Mouse (Mus musculus): ENCODE data around the gene Bag2. TPM values are rescaled to one million over a fixed set of nuclear protein-coding genes. Genes with fewer than 3 reads are reported as not detected.

The Bag2 gene
- polyA plus RNA-seq, 1 experiment from 2014 or later, result 63.2 TPM

DNA sequence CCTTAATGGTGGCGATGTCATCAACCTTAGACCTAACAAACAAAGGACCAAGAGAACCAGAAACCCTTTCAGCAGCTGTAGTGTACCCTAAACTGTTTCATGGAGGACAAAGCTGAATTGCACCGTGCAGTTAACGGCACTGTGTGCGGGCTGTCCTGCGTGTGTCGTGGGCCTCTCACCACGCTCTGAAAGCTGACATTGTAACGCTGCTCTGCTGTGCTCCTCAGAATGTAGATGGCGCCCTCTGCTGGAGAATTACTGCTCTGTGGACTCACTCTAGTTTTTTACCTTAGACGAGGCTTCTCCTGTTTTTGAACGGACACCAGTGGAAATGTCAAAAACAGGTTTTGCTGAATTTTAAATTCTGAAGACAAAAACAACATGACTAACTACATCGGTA lies 18.3 kb downstream of the Bag2 start:
- peak; percentile 66; the same call in 1 of the 2 replicates for ATAC-seq (ENCODE audit: insufficient number of reproducible peaks, insufficient read depth, low FRiP score, low read depth)
- Histone ChIP-seq H3K4me1 (ENCODE audit: control insufficient read depth, insufficient read depth, low read length) (no peaks in the 10 kb centered on the region), H3K4me3 (ENCODE audit: low read depth, low read length) (no peak overlapping the region), H3K9me3 (ENCODE audit: control insufficient read depth, low read depth, low read length) (no peaks in the 10 kb centered on the region), H3K9ac (replicated peaks; ENCODE audit: low read depth, low read length) (no peak overlapping the region), H3K36me3 (ENCODE audit: control insufficient read depth, insufficient read depth, low read length) (peaks cover 25% of the 10 kb centered on the region), H3K4me2 (replicated peaks; ENCODE audit: low read depth, low read length) (no peak overlapping the region), H3K27me3 (ENCODE audit: control insufficient read depth, insufficient read depth, low read length) (no peaks in the 10 kb centered on the region), H3K27ac (ENCODE audit: low read length) (no peak overlapping the region)
- 31% methylated on average over 12 of the region's 12 CpGs for WGBS

DNA sequence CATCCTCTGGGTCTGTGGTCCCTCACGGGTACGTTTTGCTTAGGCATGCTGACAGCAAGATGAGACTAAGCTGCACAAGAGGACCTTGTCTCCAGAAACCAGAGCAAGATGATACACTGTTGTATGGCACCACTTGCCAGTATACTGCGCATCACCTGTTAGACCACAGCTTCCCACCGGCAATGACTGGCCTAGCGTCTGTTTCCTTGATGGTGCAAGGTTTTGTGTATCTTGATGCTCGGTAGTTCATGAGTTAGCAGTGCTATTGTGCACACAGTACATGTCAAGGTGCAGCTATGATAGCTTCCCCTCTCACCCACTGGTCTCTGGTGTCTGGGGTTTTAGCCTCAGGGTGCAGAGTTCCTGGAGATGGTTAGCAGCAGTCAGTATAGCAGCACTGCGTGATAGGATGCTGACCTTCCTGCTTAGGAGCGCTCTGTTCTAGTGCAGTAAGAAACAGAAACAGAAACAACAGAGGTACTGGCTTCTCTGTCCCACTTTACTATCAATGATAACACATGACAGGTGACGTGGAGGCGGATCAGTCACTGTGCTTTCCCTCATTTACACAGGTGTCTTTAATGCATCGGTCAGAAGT lies 18.8 kb downstream of the Bag2 start:
- no peaks in the 10 kb centered on the region for H3K27me3 ChIP-seq (ENCODE audit: control insufficient read depth, insufficient read depth, low read length)
- H3K9me3 ChIP-seq (ENCODE audit: control insufficient read depth, low read depth, low read length), result no peaks in the 10 kb centered on the region
- no peak for ATAC-seq (ENCODE audit: insufficient number of reproducible peaks, insufficient read depth, low FRiP score, low read depth)
- H3K27ac ChIP-seq (ENCODE audit: low read length), result no peak overlapping the region
- no peak overlapping the region for H3K9ac ChIP-seq (replicated peaks; ENCODE audit: low read depth, low read length)
- no peak overlapping the region for H3K4me2 ChIP-seq (replicated peaks; ENCODE audit: low read depth, low read length)
- WGBS, result 88% methylated on average over 11 of the region's 11 CpGs
- no peaks in the 10 kb centered on the region for H3K4me1 ChIP-seq (ENCODE audit: control insufficient read depth, insufficient read depth, low read length)
- peaks cover 25% of the 10 kb centered on the region for H3K36me3 ChIP-seq (ENCODE audit: control insufficient read depth, insufficient read depth, low read length)
- no peak overlapping the region for H3K4me3 ChIP-seq (ENCODE audit: low read depth, low read length)

DNA sequence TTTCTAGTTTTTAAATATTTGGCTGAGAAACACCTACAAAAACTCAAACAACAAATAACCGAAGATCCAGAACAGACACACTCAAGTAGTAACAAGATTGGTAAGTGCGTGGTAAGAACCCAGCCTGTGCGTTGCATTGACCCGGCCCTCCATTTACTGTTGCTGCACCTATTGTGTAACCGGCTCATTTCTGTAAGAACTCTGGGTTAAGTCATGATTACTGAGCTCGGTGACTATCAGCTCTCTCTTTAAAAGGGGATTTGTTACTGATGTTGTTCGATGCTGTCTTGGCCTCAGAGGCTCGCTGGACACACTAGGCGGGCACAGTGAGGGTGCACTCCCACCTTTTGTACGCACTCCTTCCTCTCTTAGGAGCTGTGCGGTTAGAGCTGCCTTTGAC lies 19.3 kb downstream of the Bag2 start:
- 93% methylated on average over 11 of the region's 11 CpGs for WGBS

DNA sequence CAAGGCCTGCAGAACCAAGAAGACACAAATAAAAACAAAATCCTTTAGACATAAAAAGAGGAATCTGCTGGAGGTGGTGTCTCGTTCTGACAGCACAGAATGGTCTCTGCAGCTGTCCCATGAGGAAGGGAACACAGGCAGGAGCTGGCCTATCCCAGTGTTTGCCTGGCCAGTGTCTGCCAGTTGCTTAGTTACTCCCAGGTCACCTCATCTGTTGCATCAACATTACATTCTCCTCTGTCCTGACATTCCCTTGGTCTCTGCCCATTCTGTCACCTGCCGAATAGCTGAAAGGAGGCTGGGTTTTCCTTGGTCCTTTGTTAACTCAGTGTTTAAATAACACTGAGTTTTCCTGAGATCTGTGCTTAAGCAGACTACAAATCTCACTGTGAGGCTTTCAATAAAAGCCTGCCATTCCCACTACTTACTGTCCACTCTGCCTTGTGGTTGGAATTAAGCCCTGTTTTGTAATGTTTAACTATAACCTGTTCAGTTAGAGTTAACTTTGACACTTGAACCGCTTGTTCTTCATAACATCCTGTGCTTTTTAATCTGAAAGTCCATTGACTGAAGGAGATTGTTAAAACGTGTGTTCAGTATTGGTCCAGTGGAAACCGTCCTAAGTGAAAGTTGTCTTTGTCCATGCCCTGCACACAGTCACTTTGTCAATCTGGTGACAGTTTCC lies 23.5 kb downstream of the Bag2 start:
- ATAC-seq (ENCODE audit: insufficient number of reproducible peaks, insufficient read depth, low FRiP score, low read depth), result no peak

More for the DNA sequence above, 19.3 kb downstream of the Bag2 start:
- Histone ChIP-seq H3K27me3 (ENCODE audit: control insufficient read depth, insufficient read depth, low read length) (no peaks in the 10 kb centered on the region), H3K36me3 (ENCODE audit: control insufficient read depth, insufficient read depth, low read length) (peaks cover 25% of the 10 kb centered on the region), H3K27ac (ENCODE audit: low read length) (no peak overlapping the region), H3K4me1 (ENCODE audit: control insufficient read depth, insufficient read depth, low read length) (no peaks in the 10 kb centered on the region), H3K9me3 (ENCODE audit: control insufficient read depth, low read depth, low read length) (no peaks in the 10 kb centered on the region), H3K4me3 (ENCODE audit: low read depth, low read length) (no peak overlapping the region), H3K9ac (replicated peaks; ENCODE audit: low read depth, low read length) (no peak overlapping the region), H3K4me2 (replicated peaks; ENCODE audit: low read depth, low read length) (no peak overlapping the region)
- ATAC-seq (ENCODE audit: insufficient number of reproducible peaks, insufficient read depth, low FRiP score, low read depth), result no peak

DNA sequence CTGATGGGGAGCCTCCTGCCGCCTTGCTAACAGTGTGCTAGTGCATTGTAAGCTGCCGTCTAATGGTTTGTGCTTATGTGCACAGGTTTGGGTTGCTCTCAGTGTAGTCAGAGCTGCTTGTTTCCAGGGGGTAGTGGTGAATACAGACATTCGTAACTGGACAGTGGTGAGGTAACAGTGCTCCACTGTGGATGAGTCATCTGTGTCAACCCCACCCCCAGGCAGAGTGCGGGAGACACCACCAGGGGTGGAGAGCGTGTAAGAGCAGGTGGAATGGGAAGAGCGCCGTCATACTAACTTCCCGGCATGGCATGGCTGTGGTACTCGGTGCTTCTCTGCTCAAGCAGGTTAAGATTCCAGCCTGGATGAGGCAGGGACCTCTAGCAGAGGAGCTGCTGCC lies 24.6 kb downstream of the Bag2 start:
- ATAC-seq (ENCODE audit: insufficient number of reproducible peaks, insufficient read depth, low FRiP score, low read depth), result no peak
- H3K4me1 ChIP-seq (ENCODE audit: control insufficient read depth, insufficient read depth, low read length), result no peaks in the 10 kb centered on the region
- peaks cover 38% of the 10 kb centered on the region for H3K36me3 ChIP-seq (ENCODE audit: control insufficient read depth, insufficient read depth, low read length)
- H3K27me3 ChIP-seq (ENCODE audit: control insufficient read depth, insufficient read depth, low read length), result no peaks in the 10 kb centered on the region
- H3K9me3 ChIP-seq (ENCODE audit: control insufficient read depth, low read depth, low read length), result no peaks in the 10 kb centered on the region
- H3K4me2 ChIP-seq (replicated peaks; ENCODE audit: low read depth, low read length), result no peak overlapping the region
- WGBS, result 87% methylated on average over 9 of the region's 9 CpGs
- no peak overlapping the region for H3K27ac ChIP-seq (ENCODE audit: low read length)
- H3K4me3 ChIP-seq (ENCODE audit: low read depth, low read length), result no peak overlapping the region
- no peak overlapping the region for H3K9ac ChIP-seq (replicated peaks; ENCODE audit: low read depth, low read length)

More for the DNA sequence above, 23.5 kb downstream of the Bag2 start:
- H3K36me3 ChIP-seq (ENCODE audit: control insufficient read depth, insufficient read depth, low read length), result peaks cover 40% of the 10 kb centered on the region; the same call in 1 of the 2 replicates
- no peak overlapping the region for H3K4me3 ChIP-seq (ENCODE audit: low read depth, low read length)
- H3K4me2 ChIP-seq (replicated peaks; ENCODE audit: low read depth, low read length), result no peak overlapping the region
- no peaks in the 10 kb centered on the region for H3K27me3 ChIP-seq (ENCODE audit: control insufficient read depth, insufficient read depth, low read length)
- WGBS, result 59% methylated on average over 5 of the region's 5 CpGs
- no peak overlapping the region for H3K27ac ChIP-seq (ENCODE audit: low read length)
- H3K9me3 ChIP-seq (ENCODE audit: control insufficient read depth, low read depth, low read length), result no peaks in the 10 kb centered on the region
- no peaks in the 10 kb centered on the region for H3K4me1 ChIP-seq (ENCODE audit: control insufficient read depth, insufficient read depth, low read length)
- H3K9ac ChIP-seq (replicated peaks; ENCODE audit: low read depth, low read length), result no peak overlapping the region

DNA sequence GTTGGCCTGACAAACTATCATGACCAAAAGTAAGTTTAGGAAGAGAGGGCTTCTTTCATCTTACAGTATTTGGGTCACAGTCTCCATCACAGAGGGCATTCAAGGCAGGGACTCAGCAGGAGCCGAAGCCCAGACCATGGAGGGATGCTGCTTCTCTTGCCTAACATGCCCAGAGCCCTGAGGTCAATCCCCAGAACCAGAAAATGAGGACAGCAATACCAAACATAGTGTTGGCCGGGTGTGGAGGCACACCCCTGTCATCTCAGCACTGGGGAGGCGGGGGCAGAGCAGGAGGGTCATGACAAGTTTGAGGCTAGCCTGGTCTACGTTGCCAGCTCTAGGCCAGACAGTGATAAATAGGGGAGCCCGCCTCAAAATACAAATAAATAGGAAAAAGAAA lies 32.5 kb downstream of the Bag2 start:
- Histone ChIP-seq H3K36me3 (ENCODE audit: control insufficient read depth, insufficient read depth, low read length) (peaks cover 51% of the 10 kb centered on the region), H3K4me2 (replicated peaks; ENCODE audit: low read depth, low read length) (no peak overlapping the region)
- WGBS, result 90% methylated on average over 5 of the region's 5 CpGs

DNA sequence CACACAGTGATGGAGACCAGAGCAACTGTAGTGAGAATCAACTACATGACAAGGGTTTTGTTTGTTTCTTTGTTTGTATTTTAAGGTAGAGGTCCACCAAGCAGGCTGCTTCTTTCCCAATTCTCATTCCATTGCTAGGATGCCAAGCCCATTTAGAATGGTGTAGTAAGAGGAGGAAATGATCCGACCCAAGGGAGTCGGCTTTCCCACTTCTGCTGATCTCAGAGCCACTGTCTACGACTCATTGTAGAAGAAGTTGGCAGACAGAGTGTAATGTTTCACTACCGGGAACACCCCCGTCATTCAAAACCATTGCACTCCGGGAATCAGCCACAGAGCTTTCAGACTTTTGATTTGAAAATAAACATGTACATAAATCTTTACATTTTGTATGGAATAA lies 33.1 kb downstream of the Bag2 start:
- WGBS, result 88% methylated on average over 6 of the region's 6 CpGs
- H3K4me1 ChIP-seq (ENCODE audit: control insufficient read depth, insufficient read depth, low read length), result peaks cover 5% of the 10 kb centered on the region; the same call in 1 of the 2 replicates

More for the DNA sequence above, 32.5 kb downstream of the Bag2 start:
- no peak overlapping the region for H3K27ac ChIP-seq (ENCODE audit: low read length)
- H3K27me3 ChIP-seq (ENCODE audit: control insufficient read depth, insufficient read depth, low read length), result no peaks in the 10 kb centered on the region
- ATAC-seq (ENCODE audit: insufficient number of reproducible peaks, insufficient read depth, low FRiP score, low read depth), result no peak
- H3K4me1 ChIP-seq (ENCODE audit: control insufficient read depth, insufficient read depth, low read length), result peaks cover 5% of the 10 kb centered on the region; the same call in 1 of the 2 replicates
- H3K9ac ChIP-seq (replicated peaks; ENCODE audit: low read depth, low read length), result no peak overlapping the region
- no peak overlapping the region for H3K4me3 ChIP-seq (ENCODE audit: low read depth, low read length)
- no peaks in the 10 kb centered on the region for H3K9me3 ChIP-seq (ENCODE audit: control insufficient read depth, low read depth, low read length)

DNA sequence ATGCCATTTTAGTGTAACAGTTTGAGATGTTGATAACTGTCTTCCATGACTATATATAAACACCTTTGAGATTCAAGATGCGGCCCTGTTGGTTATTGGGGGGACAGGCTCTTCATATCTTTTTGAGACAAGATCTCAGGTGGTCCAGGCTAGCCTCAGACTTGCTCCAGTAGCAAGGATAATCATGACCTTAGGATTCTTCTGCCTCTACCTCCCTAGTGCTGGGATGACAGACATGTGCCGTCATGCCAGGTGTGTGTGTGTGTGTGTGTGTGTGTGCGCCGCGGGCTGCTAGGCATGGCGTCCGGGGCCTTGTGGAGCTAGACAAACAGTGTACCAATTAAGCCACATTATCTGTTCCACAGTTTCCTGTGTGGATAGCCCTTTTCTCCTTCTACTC lies 36.6 kb downstream of the Bag2 start:
- H3K27ac ChIP-seq (ENCODE audit: low read length), result no peak overlapping the region
- no peak overlapping the region for H3K9ac ChIP-seq (replicated peaks; ENCODE audit: low read depth, low read length)
- peaks cover 25% of the 10 kb centered on the region; the same call in 1 of the 2 replicates for H3K36me3 ChIP-seq (ENCODE audit: control insufficient read depth, insufficient read depth, low read length)
- H3K27me3 ChIP-seq (ENCODE audit: control insufficient read depth, insufficient read depth, low read length), result no peaks in the 10 kb centered on the region
- WGBS, result 74% methylated on average over 7 of the region's 7 CpGs
- H3K4me2 ChIP-seq (replicated peaks; ENCODE audit: low read depth, low read length), result peak overlapping the region; percentile 56; the same call in 1 of the 2 replicates
- H3K4me1 ChIP-seq (ENCODE audit: control insufficient read depth, insufficient read depth, low read length), result peaks cover 5% of the 10 kb centered on the region; the same call in 1 of the 2 replicates
- H3K9me3 ChIP-seq (ENCODE audit: control insufficient read depth, low read depth, low read length), result no peaks in the 10 kb centered on the region
- ATAC-seq (ENCODE audit: insufficient number of reproducible peaks, insufficient read depth, low FRiP score, low read depth), result no peak
- H3K4me3 ChIP-seq (ENCODE audit: low read depth, low read length), result peak overlapping the region; percentile 79; the same call in 1 of the 2 replicates

More for the DNA sequence above, 33.1 kb downstream of the Bag2 start:
- Histone ChIP-seq H3K27me3 (ENCODE audit: control insufficient read depth, insufficient read depth, low read length) (no peaks in the 10 kb centered on the region), H3K9me3 (ENCODE audit: control insufficient read depth, low read depth, low read length) (no peaks in the 10 kb centered on the region), H3K27ac (ENCODE audit: low read length) (no peak overlapping the region), H3K36me3 (ENCODE audit: control insufficient read depth, insufficient read depth, low read length) (peaks cover 51% of the 10 kb centered on the region), H3K4me2 (replicated peaks; ENCODE audit: low read depth, low read length) (no peak overlapping the region), H3K4me3 (ENCODE audit: low read depth, low read length) (no peak overlapping the region), H3K9ac (replicated peaks; ENCODE audit: low read depth, low read length) (no peak overlapping the region)
- no peak for ATAC-seq (ENCODE audit: insufficient number of reproducible peaks, insufficient read depth, low FRiP score, low read depth)

Data from stomach, embryonic 14.5 days (tissue).